Mouse (Mus musculus): ENCODE measurements around the gene Lpgat1.

Gene Lpgat1

DNA sequence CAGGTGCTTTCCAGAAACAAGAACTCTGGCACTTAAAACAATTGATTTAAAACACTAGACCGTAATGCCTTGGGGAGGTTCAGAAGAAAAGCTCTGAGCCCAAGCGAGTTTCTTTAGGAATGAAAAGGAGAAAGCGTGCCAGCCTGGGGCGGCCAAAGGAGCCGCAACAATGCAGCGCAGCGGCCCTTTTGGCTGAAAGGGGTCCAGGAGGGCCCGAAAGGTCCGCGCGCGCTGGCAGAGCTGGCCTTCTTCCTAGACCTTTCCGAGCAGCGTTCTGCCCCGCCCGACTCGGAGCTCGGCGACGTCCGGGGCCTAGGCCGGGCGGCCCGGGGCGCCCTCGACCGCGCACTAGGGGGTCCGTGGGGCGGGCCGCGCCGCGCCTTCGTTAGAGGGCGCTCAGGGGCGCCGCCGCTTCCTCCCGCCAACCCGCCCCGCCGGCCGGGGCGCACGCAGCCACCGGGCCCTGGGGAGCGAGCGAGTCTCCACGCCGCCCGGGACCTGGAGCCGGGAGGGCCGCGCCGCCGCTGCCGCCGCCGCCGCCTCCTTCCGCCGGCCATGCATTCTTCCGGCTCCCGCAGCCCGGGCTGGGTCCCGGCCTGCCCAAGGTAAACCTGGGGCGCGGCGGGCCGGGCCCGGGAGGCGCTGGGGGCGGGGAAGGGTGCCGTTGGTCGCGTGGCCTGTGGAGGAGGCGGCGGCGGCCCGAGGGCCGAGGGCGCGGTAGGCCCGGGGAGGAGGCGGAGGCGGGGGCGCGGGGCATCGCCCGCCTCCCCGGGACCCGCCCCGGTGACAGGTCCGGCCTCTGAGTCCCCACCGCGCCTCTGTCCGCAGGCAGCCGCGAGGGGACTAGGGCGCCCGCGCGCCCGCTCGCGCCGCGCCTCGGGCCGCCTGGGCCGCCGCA is at the start of gene Lpgat1:
Lpgat1 (plus strand) TSS at position 234 of the 898 bp plus-strand sequence.
- peak; percentile 82 to 85 for DNase-seq

DNA sequence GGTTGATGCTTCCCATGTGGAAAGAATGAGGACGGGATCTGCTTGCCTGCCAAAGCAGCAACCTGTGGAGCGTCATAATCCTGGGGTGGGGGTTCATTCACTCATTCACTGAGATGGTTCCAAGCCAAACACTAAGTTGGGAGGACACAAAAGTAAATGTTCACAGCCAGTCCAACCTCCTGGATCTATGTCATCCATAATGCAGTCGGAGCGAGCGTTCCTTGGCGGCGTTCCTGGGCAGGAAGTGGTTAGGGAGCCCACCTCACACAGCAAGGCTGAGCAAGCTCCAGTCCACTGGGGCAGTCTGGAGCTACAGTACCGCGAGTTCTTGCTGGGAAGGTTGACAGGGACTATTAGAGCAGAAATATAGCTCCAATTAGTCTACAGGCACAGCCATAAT is 49.6 kb upstream of the Lpgat1 start:
- DNase-seq: no peak

DNA sequence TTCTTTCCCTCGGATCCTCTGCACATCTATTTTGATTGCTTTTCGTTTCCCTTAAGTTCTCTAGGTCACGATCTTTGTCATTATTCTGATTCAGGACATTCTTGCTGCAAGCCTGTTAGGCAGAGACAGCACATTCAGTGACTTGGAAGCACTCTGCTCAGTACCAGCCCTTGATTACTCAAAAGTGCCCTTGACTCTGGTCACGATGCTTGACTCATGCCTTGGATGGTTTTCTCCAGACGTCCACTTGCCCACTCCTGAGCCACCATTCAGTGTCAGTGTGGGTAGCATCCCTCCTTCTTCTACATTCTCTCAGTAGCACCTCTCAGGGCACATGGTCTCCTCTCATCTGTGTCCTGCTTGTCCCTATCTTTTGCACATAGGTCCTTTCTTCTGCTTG is 43.6 kb upstream of the Lpgat1 start:
- DNase-seq: no peak

DNA sequence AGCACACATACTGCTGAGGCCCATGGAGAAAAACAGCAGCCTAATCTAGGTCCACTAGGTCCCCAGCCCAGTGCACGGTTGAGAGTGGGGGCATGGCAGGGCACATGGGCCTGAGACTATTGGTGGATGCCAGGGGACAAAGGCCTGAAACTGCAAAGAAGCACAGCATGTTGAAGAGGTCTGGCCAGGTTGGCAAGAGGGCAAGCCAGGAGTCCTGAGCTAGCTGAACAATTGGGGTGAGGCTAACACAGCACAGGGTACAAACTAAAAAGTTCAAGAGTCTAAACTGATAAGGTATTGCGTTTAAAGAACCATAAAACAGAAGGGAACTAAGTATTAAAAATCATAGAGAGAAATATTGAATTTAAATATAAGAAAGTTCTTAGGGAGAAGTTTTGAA is 36.0 kb upstream of the Lpgat1 start:
- DNase-seq: no peak

DNA sequence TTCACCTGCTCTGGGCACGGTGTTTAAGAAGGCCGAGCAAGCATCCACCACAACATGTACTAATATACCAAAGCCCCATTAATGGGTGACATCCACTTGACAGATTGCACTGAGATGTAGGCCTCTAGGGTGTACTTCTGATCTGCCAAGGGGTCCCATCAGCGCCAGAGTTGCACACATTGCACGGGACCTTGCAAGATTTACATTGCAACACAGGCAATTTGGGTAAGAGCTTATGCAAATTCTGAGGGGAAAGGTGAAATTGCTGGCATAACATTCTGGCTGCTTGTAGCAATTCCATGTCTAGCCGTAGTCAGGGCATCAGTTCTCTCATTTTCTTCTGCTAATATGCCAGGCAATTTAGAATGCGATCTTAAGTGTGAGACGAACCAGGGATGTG is 30.1 kb upstream of the Lpgat1 start:
- DNase-seq: no peak

DNA sequence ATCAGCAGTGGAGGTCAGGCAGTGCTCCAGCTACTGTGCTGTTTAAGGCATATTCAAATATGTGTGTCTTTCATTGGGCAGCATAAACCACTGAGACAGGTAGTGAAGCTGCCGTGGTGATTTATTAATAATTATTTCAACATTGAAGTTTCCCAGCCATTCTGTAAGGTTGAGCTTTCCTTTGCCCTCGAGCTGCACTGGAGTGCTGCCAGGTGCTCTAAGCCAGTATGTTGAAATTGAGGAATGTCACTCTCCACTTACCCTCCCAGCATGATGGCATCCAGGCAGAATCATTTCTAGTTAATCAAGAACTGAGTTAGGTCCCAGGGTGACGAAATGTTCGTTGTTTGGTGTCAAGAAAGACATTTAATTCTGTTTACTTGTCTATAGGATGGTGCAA is 24.4 kb upstream of the Lpgat1 start:
- no peak for DNase-seq

DNA sequence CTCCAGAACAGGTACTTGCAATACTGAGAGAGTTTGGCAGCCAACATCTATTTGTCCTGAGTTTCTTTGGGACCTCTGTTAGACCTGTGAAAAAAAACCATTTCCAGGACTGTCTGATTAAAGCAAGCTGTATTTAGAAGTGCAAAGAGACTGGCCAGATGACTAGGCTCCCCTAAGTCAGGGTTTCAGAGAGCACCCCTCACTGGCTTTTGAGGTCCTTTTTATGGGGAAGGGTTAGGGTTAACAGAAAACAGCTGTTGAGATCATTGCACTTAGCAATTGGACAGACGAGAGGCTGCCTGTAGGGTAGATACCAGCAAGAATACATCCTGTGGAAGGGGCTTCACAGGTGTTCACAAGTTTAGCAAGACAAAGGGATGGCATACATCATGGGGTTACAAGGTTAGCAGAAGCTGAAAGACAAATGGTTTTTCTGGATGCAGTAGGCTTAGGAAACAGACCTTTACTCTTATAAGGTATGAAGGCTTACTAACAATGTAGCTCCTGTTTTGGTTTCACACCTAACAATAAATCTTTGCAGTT is 19.3 kb upstream of the Lpgat1 start:
- DNase-seq: no peak

DNA sequence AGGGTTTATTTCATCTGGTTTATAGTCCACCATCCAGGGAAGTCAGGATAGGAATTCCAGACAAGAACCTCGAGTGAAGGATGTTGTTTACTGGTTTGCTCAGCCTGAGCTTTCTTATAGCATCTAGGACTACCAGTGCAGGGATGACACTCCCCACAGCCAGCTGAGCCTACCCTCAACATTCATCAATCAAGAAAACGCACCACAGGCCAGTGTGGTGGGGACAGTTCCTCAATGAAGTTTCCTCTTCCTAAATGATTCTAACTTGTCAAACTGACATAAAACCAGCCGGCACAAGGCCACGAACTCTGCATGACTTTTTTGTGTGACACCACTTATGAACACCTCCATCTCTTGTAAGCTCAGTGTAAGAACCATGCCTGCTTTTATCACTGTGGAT is 13.1 kb upstream of the Lpgat1 start:
- DNase-seq: no peak

DNA sequence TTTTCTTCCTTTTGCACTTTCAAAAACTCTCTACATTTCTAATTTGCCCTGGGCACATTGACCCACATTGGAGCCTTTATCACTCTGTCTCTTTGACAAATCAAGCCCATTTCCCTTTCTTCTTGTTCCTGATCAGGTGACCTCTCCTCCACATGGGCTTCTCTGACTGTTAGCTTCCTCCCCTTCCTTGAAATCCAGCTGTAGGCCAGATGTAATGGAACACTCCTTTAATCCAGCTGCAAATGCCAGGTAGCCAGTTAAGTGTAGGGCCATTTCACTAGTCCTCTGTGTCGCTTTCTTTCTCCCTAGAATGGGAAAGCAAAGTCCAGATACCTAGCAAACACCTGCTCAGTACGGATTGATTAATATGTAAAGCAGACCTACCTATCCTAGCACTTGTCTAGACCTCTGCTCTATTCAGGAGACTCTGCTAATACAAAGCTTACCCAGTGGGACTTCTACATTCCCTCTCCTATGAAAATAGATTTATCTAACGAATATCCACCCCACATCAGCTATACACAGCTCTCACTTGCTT is 11.0 kb upstream of the Lpgat1 start:
- DNase-seq: no peak

DNA sequence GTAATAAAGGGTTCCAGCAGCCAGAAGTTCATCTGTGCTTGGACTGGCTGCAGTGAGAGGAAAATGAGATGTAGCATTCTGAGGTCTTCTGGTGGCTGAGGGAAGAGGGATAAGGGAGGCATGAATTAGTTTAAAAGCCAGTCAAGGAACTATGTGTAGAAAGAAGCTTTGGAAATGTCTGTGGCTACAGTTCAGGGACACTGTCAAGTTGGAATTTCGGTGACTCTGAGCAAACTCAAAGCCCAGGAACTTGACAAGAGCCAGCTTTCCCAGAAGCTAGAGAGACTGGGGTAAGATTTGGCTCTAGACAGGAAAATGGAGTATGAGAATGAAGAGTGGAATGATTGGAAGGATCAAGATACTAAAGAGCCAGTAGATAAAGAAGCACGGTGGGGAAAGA is 7.8 kb upstream of the Lpgat1 start:
- DNase-seq: no peak

DNA sequence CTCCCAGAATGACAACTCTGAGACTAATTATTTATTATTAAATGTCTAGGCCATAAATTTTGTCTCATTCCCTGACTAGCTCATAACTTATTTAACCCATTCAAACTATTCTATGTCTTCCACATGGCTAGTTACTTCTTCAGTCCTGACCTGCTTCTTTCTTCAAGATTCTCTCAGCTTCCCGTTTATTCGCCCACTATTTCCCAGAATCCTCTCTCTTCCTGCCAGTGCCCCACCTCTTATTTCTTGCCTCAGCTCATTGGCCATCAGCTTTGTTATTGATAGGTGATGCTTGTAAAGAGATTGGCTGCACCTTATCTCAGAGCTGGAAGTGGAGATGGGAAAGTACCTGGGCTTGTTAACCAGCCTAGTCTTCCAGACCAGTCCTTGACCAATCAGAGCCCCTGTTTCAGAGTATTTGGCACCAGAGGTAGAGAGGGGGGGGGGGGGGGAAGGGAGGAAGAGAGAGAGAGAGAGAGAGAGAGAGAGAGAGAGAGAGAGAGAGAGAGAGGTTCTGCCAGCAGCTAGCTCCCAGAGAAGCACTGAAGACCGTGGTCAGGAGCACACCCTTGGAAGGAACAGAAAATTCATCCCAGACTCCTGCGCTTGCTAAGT is 5.3 kb upstream of the Lpgat1 start:
- DNase-seq: no peak

DNA sequence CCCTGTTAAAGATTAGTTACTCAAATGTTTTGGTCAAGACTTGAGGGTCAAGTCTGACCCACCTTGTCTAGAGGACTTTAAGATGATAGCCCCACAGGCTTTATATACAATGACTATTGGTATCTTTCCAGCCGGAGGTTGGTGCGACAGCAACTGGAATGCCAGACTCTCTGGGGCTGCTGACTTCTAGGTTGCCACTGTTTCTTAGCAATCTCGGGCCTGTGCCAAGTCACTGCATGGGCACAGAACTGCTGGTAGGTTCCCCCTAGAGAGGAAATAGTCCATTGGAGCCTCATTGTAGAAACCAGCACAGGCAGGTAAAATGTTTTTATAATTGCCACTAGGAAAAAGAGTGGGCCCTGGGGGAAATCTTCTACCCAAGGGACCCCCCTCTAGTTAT is 3.8 kb upstream of the Lpgat1 start:
- DNase-seq: no peak

DNA sequence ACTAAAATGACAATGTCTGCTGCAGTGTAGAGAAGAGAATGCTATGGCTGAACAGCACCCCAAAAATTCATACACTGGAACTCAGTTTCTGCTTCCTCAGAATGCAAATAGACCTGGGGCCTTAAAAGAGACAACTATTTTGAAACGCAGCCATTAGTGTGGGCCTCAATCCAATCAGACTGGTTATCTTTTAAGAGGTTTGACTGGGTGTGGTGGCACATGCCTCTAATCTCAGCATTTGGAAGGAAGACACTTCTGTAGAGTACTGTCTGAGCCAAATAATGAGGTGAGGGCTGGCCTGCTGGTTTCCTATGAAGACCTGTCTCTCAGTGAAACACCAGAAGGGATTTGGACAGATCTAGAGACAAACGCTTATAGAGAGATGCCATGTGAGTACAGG is 2.5 kb upstream of the Lpgat1 start:
- DNase-seq: no peak

DNA sequence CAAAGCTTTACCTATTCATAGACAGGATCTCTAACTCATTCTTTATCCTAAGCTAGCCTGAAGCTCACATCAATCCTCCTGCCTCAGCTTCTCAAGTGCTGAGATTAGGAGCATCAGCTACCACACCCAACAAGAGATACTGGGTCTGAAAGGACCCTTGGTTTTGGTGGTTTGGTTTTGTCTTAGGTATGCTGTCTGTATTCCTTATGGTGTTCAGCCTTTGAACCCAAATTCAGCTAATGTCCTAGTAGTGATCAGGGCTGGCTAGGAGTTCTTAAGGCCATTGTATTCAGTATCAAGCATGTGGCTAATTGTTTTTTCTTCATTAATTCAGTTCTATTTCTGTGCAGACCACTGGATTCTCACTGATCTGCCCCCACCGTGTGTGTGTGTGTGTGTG is 493 bp upstream of the Lpgat1 start:
- DNase-seq: peak in 1 of 2 experiments; percentile 10

DNA sequence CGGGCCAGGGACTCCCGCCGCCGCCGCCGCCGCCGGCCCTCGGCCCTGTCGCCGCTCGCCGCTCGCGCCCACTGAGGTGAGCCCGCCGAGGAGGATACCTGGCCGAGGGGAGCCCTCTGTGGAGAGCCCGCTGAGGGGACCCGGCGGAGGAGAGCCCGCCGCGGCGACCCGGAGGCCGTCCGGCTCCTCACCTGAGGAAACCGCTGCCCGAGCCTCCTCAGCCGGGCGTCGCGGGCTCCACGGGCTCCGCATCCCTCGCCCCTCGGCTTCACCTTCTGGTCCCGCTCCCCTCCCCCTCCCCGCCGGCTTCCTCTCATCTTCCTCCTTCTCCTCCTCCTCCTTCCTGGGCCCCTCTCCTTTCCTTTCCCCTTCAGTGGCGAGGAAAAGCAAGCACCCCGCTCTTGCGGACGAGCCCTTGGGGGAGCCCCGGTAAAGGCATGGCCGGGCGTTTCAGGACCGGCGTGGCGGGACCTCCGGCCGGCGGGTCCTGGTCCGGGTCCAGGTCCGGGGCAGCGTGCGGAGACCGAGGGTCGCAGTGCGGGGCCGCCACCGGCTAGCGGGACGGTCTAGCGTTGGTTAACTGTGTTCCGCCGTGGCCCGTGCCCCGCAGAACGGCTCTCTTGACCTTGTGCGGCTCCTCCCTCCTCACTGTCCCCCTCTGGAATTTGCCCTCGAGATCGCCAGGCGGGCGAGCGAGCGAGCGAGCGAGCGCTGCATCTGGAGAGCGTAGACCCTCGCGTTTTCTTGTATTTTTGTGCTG is 1.1 kb downstream of the Lpgat1 start:
- DNase-seq: peak; percentile 33 to 60

DNA sequence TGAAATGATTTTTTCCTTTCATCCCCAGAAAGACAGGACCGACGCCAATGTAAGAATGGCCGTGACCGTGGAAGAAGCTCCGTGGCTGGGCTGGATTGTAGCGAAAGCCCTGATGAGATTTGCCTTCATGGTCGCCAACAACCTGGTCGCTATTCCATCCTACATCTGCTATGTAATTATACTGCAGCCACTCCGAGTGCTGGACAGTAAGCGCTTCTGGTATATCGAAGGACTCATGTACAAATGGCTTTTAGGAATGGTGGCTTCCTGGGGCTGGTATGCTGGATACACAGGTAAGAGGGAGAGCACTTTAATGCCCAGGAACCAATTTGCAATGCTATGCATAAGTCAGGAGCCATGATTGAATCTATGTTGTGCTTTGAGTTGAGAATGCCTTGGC is 1.7 kb downstream of the Lpgat1 start:
- no peak for DNase-seq

DNA sequence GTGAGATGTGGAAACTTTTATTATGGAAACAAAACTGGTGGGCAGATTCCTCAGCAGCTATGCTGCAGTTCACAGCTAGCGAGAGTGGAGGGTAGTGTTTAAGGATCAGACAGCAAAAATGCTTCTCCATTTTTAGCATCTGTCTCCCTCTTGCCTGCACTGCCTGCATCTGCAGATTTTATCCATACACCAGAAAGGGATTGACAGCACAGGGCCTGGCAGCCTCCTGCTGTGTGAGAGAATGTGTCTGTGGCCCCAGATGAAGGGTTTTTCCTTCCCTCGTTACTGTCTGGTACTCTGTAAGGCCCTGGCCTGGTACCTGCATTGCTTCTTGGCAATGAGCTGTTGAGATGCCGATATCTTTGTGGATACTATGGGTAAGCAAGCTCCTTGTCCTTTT is 2.8 kb downstream of the Lpgat1 start:
- no peak for DNase-seq

DNA sequence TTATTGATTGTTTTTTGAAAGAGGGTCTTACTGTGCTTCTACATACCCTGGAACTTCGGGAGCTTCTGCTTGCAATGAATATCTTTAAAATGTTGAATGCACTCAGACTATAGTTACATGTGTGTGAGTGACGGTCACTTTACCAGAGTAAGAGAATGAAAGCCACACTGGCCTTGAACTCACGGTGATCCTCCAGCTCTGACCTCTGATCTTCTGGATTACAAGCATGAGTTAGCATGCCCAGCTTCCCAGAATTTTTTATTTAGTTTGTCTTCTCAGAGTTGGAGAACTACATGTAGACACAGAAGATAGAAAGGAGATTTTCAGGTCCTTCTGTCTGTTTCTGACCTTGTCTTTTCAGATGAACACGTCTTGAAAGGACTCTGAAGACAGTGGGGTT is 5.1 kb downstream of the Lpgat1 start:
- DNase-seq: no peak

DNA sequence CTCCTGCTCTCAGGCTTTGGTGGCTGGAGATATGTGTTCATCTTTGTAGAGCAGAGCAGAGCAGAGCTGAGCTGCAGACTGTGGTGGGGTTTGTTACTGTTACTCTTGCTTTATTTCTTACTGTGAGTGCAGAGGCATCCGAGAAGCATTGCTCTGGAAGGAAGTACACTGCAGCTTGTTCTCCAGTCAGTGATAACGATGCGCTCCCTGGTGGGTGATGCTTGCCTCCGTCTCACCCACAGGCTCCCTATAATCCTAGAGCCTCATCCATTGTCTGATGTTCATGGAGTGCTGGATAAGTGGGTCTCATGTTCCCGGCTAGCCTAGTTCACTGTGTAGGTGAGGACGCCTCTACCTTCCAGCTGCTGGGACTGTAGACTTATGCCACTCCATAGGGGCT is 6.0 kb downstream of the Lpgat1 start:
- DNase-seq: no peak

DNA sequence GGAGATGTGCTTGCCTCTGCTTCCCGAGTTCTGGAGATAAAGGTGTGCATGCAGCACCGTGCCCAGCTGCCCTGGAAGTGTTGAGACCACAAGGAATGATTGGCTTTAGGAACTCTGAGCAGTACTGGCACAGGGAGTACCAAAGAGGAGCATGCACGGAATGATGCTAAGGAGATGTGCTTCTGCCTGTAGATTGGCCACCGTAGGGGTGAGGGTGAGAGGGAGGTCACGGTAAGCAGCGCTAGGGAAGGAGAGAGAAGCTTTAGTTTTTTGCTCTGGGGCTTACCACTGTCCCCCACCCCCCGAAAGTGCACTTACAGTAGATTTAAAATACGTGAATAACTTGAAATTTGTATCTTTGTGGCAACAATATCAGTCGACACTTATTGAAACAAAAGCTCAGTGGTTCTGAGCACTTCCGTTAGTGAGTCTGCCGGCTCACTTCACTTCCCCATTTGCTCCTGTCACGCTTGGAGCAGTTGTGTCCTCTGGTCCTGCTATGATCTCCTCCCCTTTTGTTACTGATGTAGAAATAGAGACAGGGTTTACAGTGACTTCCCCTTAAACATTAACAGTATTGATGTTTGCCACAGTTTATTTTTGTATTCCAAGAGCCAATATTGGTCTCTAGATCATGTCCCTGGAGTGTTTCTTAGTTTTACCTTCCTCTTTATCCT is 6.9 kb downstream of the Lpgat1 start:
- DNase-seq: peak; percentile 23 to 38

DNA sequence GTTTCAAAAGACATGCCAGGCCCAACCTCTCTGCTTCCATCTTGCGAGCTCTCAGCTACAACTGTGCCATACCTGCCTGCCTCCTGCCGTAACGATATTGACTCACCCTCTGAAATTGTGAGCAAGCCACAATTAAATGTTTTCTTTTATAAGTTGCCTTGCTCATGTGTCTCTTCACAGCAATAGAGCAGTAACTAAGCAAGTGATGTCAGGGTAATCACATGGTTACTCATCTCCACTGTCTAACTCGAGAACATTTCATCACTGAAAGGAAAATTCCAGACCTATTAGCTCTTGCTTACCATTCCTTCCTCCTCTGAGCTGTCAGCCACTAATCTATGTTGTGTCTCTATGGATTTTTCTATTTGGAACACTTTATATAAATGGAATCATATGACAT is 15.0 kb downstream of the Lpgat1 start:
- no peak for DNase-seq

DNA sequence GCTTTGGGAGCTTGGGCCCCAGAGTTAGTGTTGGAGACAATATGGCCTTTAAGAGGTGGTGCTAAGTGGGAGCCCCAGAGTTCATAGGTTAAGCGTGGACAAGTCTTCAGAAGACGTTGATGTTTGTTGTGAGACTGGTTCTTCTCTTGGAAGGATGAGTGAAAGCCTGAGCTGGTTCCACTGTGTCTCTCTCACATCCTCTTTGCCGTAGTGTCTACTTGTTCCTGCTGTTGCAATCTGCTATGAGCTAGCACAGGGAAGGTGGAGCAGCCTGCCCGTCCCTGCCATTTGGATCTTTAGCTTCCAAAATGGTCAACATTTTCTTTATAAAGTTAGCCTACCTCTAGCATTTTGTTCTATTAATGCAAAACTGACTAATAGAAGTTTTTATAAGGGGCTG is 16.2 kb downstream of the Lpgat1 start:
- no peak for DNase-seq

DNA sequence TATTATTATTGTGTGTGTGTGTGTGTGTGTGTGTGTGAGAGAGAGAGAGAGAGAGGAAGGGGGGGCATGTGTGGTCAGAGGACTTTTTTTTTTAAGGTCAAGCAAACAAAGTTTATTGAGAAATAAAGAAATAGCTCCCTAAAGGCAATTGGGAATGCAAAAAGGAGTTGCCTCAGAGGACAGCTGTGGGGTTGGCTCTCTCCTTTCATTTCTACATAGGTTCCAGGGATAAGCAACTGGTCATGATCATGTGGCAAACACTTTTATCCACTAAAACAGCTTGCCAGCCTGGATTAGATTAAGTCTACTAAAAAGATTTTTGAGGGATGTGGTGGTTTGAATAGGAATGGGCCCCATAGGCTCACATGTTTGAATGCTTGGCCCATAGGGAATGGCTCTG is 18.8 kb downstream of the Lpgat1 start:
- no peak for DNase-seq
